Comparison of ENCODE assay signal across 9 mouse cellular contexts in genomic region chr1:83407616-83408015, GRCm38 (mm10). TPM values are rescaled to one million over a fixed set of nuclear protein-coding genes. Genes with fewer than 3 reads are reported as not detected.
DNase-seq lines count a peak whose midpoint lies in the region; ATAC-seq and TF ChIP-seq lines count a peak whose summit lies in the region.
"Had no signal": no experiment of that assay in that cellular context is flagged by ENCODE, and none has a peak within 500 bp of the region (broad histone marks: within the 10 kb centered on the region; RNA-seq: fewer than 3 reads in every experiment).

No protein-coding gene starts in this region.

- TF ChIP-seq CTCF in hindbrain, postnatal 0 days (IDR thresholded peaks at IDR 0.05; ENCODE audit: low read depth), result no peak

- H3K4me2 ChIP-seq in kidney, embryonic 16.5 days (replicated peaks; ENCODE audit: low read depth, low read length), result peak overlapping the region; percentile 77
- peak overlapping the region; percentile 74 for H3K4me2 ChIP-seq in embryonic facial prominence, embryonic 15.5 days (replicated peaks)
- H3K4me2 ChIP-seq in hindbrain, postnatal 0 days (ENCODE audit: low read depth, low read length), result peak overlapping the region; percentile 79
- peak overlapping the region; percentile 93 for H3K4me2 ChIP-seq in midbrain, embryonic 15.5 days

- no peaks in the 10 kb centered on the region for H3K36me3 ChIP-seq in kidney, embryonic 16.5 days (ENCODE audit: insufficient read depth, low read length)
- no peaks in the 10 kb centered on the region for H3K36me3 ChIP-seq in embryonic facial prominence, embryonic 15.5 days
- no peaks in the 10 kb centered on the region for H3K36me3 ChIP-seq in hindbrain, postnatal 0 days (ENCODE audit: insufficient read depth, low read length)
- H3K36me3 ChIP-seq in midbrain, embryonic 15.5 days (replicated peaks), result no peaks in the 10 kb centered on the region

- no peak for DNase-seq in kidney, postnatal 14 days
- DNase-seq in hindbrain, postnatal 0 days (ENCODE audit: low spot score), result no peak
- no peak for DNase-seq in spleen, postnatal 4 days (ENCODE audit: low spot score in 2 of 2)
- no peak for DNase-seq in spleen, postnatal 10 days (ENCODE audit: low spot score in 2 of 2)
- DNase-seq in embryo, embryonic 10 days (ENCODE audit: low spot score), result no peak

- peaks cover 10% of the 10 kb centered on the region; the same call in 1 of the 2 replicates for H3K4me1 ChIP-seq in kidney, embryonic 16.5 days (ENCODE audit: insufficient read depth, low read length)
- peaks cover 13% of the 10 kb centered on the region; the same call in 1 of the 2 replicates for H3K4me1 ChIP-seq in embryonic facial prominence, embryonic 15.5 days
- no peaks in the 10 kb centered on the region for H3K4me1 ChIP-seq in hindbrain, postnatal 0 days (ENCODE audit: insufficient read depth, low read length)
- peaks cover 13% of the 10 kb centered on the region; the same call in 1 of the 2 replicates for H3K4me1 ChIP-seq in midbrain, embryonic 15.5 days

- H3K4me3 ChIP-seq in kidney, embryonic 16.5 days (ENCODE audit: low read length), result peak overlapping the region; percentile 49
- peak overlapping the region; percentile 38 for H3K4me3 ChIP-seq in embryonic facial prominence, embryonic 15.5 days (replicated peaks)
- peak overlapping the region; percentile 56 for H3K4me3 ChIP-seq in hindbrain, postnatal 0 days (ENCODE audit: low read length)
- H3K4me3 ChIP-seq in midbrain, embryonic 15.5 days, result peak overlapping the region; percentile 51

- peak overlapping the region; percentile 51; the same call in 1 of the 2 replicates for H3K9ac ChIP-seq in kidney, embryonic 16.5 days (replicated peaks; ENCODE audit: low read length)
- H3K9ac ChIP-seq in embryonic facial prominence, embryonic 15.5 days, result no peak overlapping the region
- peak overlapping the region; percentile 58 for H3K9ac ChIP-seq in hindbrain, postnatal 0 days (replicated peaks; ENCODE audit: low read length)
- H3K9ac ChIP-seq in midbrain, embryonic 15.5 days, result peak overlapping the region; percentile 46

- ATAC-seq in kidney, embryonic 16.5 days (ENCODE audit: low FRiP score, low TSS enrichment), result peak; percentile 46; the same call in 1 of the 2 replicates
- ATAC-seq in embryonic facial prominence, embryonic 15.5 days (ENCODE audit: insufficient number of reproducible peaks, low FRiP score, low TSS enrichment, low read depth), result no peak
- peak; percentile 53 for ATAC-seq in hindbrain, postnatal 0 days
- ATAC-seq in midbrain, embryonic 15.5 days (replicated peaks), result peak; percentile 73
- ATAC-seq: Patski had no signal

- 2% methylated on average over 11 of the region's 11 CpGs for WGBS in kidney, embryonic 16.5 days
- WGBS in embryonic facial prominence, embryonic 15.5 days, result 3% methylated on average over 11 of the region's 11 CpGs
- 4% methylated on average over 11 of the region's 11 CpGs for WGBS in hindbrain, postnatal 0 days
- WGBS in midbrain, embryonic 15.5 days, result 3% methylated on average over 11 of the region's 11 CpGs

- H3K9me3 ChIP-seq in kidney, embryonic 16.5 days (ENCODE audit: low read length), result no peaks in the 10 kb centered on the region
- H3K9me3 ChIP-seq in embryonic facial prominence, embryonic 15.5 days (replicated peaks), result no peaks in the 10 kb centered on the region
- no peaks in the 10 kb centered on the region for H3K9me3 ChIP-seq in hindbrain, postnatal 0 days (ENCODE audit: low read length)
- no peaks in the 10 kb centered on the region for H3K9me3 ChIP-seq in midbrain, embryonic 15.5 days

- no peak overlapping the region for H3K27ac ChIP-seq in kidney, embryonic 16.5 days (ENCODE audit: low read length)
- H3K27ac ChIP-seq in embryonic facial prominence, embryonic 15.5 days (replicated peaks), result no peak overlapping the region
- peak overlapping the region; percentile 41; the same call in 1 of the 2 replicates for H3K27ac ChIP-seq in hindbrain, postnatal 0 days
- no peak overlapping the region; the same call in 1 of the 2 replicates for H3K27ac ChIP-seq in midbrain, embryonic 15.5 days

- peaks cover 12% of the 10 kb centered on the region for H3K27me3 ChIP-seq in kidney, embryonic 16.5 days (ENCODE audit: insufficient read depth, low read length)
- H3K27me3 ChIP-seq in embryonic facial prominence, embryonic 15.5 days, result 0 out of 2 replicates have a peak, but pooled peaks cover 6% of the 10 kb centered on the region
- no peaks in the 10 kb centered on the region for H3K27me3 ChIP-seq in hindbrain, postnatal 0 days (ENCODE audit: insufficient read depth, low read length)
- H3K27me3 ChIP-seq in midbrain, embryonic 15.5 days (replicated peaks), result no peaks in the 10 kb centered on the region

RNA-seq across cellular contexts. Expression of gene Sphkap, which starts 0.4 kb away (rescaled TPM):
- polyA plus RNA-seq in kidney, embryonic 16.5 days (2015; fragmentation: Nextera tagmentation; extraction: Ambion mirVana), result 0.10 and 0.12 TPM in 2 replicates
- 0.50 and 0.79 TPM in 2 replicates for polyA plus RNA-seq in embryonic facial prominence, embryonic 15.5 days (2015; fragmentation: Nextera tagmentation; extraction: Ambion mirVana)
- 70.9 and 76.3 TPM in 2 replicates for total RNA-seq in hindbrain, postnatal 0 days (2014; rRNA removed)
- 23.7 and 25.4 TPM in 2 replicates for polyA plus RNA-seq in hindbrain, postnatal 0 days (2015; fragmentation: Nextera tagmentation; extraction: Ambion mirVana)
- polyA plus RNA-seq in midbrain, embryonic 15.5 days (2015; fragmentation: Nextera tagmentation; extraction: Ambion mirVana), result 13.1 and 13.9 TPM in 2 replicates
